Mouse (Mus musculus): Measurements from ENCODE around the gene Gm27029. TPM values are rescaled to one million over a fixed set of nuclear protein-coding genes. Genes with fewer than 3 reads are reported as not detected.
"Not testable (repeated sequence)": the region's sequence is repeated elsewhere in the genome, so short reads cannot be mapped to it uniquely, and the experiment has no call there.

The Gm27029 gene
- polyA plus RNA-seq, 1 experiment from 2014 or later = 8.5 TPM

GRCm38 (mm10) chr11:101468263-101468688, 43.7 kb upstream of the Gm27029 start:
- H3K27me3 ChIP-seq (ENCODE audit: control insufficient read depth, insufficient read depth, low read length) = no peaks in the 10 kb centered on the region
- peak overlapping the region; percentile 61 for H3K9ac ChIP-seq (replicated peaks; ENCODE audit: low read depth, low read length)
- 1% methylated on average over 31 of the region's 31 CpGs for WGBS
- peaks cover 21% of the 10 kb centered on the region for H3K4me1 ChIP-seq (ENCODE audit: control insufficient read depth, insufficient read depth, low read length)
- peak overlapping the region; percentile 96 for H3K4me2 ChIP-seq (replicated peaks; ENCODE audit: low read depth, low read length)
- H3K4me3 ChIP-seq (ENCODE audit: low read depth, low read length) = peak overlapping the region; percentile 71
- H3K9me3 ChIP-seq (ENCODE audit: control insufficient read depth, low read depth, low read length) = no peaks in the 10 kb centered on the region
- ATAC-seq (ENCODE audit: insufficient number of reproducible peaks, insufficient read depth, low FRiP score, low read depth) = 0 out of 2 replicates have a peak, but pooled peaks have one; percentile 3
- H3K27ac ChIP-seq (ENCODE audit: low read length) = peak overlapping the region; percentile 33; the same call in 1 of the 2 replicates
- no peaks in the 10 kb centered on the region for H3K36me3 ChIP-seq (ENCODE audit: control insufficient read depth, insufficient read depth, low read length)

- peaks cover 21% of the 10 kb centered on the region for H3K4me1 ChIP-seq (ENCODE audit: control insufficient read depth, insufficient read depth, low read length)
- H3K27me3 ChIP-seq (ENCODE audit: control insufficient read depth, insufficient read depth, low read length) = no peaks in the 10 kb centered on the region
- peak overlapping the region; percentile 61; the same call in 1 of the 2 replicates for H3K9ac ChIP-seq (replicated peaks; ENCODE audit: low read depth, low read length)
- peak; percentile 82 for ATAC-seq (ENCODE audit: insufficient number of reproducible peaks, insufficient read depth, low FRiP score, low read depth)
- H3K9me3 ChIP-seq (ENCODE audit: control insufficient read depth, low read depth, low read length) = no peaks in the 10 kb centered on the region
- H3K4me2 ChIP-seq (replicated peaks; ENCODE audit: low read depth, low read length) = peak overlapping the region; percentile 96
- H3K4me3 ChIP-seq (ENCODE audit: low read depth, low read length) = peak overlapping the region; percentile 71
- peak overlapping the region; percentile 33; the same call in 1 of the 2 replicates for H3K27ac ChIP-seq (ENCODE audit: low read length)
- under 1% methylated on average over 50 of the region's 54 CpGs for whole genome bisulfite sequencing
- no peaks in the 10 kb centered on the region for H3K36me3 ChIP-seq (ENCODE audit: control insufficient read depth, insufficient read depth, low read length)
Observed at GRCm38 (mm10) chr11:101467477-101468262, 43.1 kb upstream of the Gm27029 start.

- peaks cover 25% of the 10 kb centered on the region for H3K4me1 ChIP-seq (ENCODE audit: control insufficient read depth, insufficient read depth, low read length)
- H3K4me3 ChIP-seq (ENCODE audit: low read depth, low read length) = peak overlapping the region; percentile 86
- not testable (repeated sequence) for H3K27me3 ChIP-seq (ENCODE audit: control insufficient read depth, insufficient read depth, low read length); H3K9ac ChIP-seq (replicated peaks; ENCODE audit: low read depth, low read length); H3K36me3 ChIP-seq (ENCODE audit: control insufficient read depth, insufficient read depth, low read length); ATAC-seq (ENCODE audit: insufficient number of reproducible peaks, insufficient read depth, low FRiP score, low read depth); H3K27ac ChIP-seq (ENCODE audit: low read length); H3K9me3 ChIP-seq (ENCODE audit: control insufficient read depth, low read depth, low read length)
- 55% methylated on average over 5 of the region's 5 CpGs for WGBS
- H3K4me2 ChIP-seq (replicated peaks; ENCODE audit: low read depth, low read length) = peak overlapping the region; percentile 98
Observed at GRCm38 (mm10) chr11:101466552-101466950, 42.0 kb upstream of the Gm27029 start.

GRCm38 (mm10) chr11:101465869-101466551, 41.4 kb upstream of the Gm27029 start, which contains the start of gene Vat1:
Gene Vat1 (minus strand): TSS chr11:101466230.
- no peaks in the 10 kb centered on the region for H3K27me3 ChIP-seq (ENCODE audit: control insufficient read depth, insufficient read depth, low read length)
- ATAC-seq (ENCODE audit: insufficient number of reproducible peaks, insufficient read depth, low FRiP score, low read depth) = peak; percentile 60
- H3K27ac ChIP-seq (ENCODE audit: low read length) = peak within 1 kb of the TSS; percentile 86
- H3K4me3 ChIP-seq (ENCODE audit: low read depth, low read length) = peak within 1 kb of the TSS; percentile 86
- under 1% methylated on average over 60 of the region's 60 CpGs for WGBS
- H3K4me1 ChIP-seq (ENCODE audit: control insufficient read depth, insufficient read depth, low read length) = peaks cover 25% of the 10 kb centered on the region
- H3K9ac ChIP-seq (replicated peaks; ENCODE audit: low read depth, low read length) = peak within 1 kb of the TSS; percentile 64
- H3K36me3 ChIP-seq (ENCODE audit: control insufficient read depth, insufficient read depth, low read length) = peaks cover 5% of the 10 kb centered on the region
- peak within 1 kb of the TSS; percentile 98 for H3K4me2 ChIP-seq (replicated peaks; ENCODE audit: low read depth, low read length)
- no peaks in the 10 kb centered on the region for H3K9me3 ChIP-seq (ENCODE audit: control insufficient read depth, low read depth, low read length)

- peak overlapping the region; percentile 64 for H3K9ac ChIP-seq (replicated peaks; ENCODE audit: low read depth, low read length)
- H3K27me3 ChIP-seq (ENCODE audit: control insufficient read depth, insufficient read depth, low read length) = no peaks in the 10 kb centered on the region
- peaks cover 9% of the 10 kb centered on the region for H3K36me3 ChIP-seq (ENCODE audit: control insufficient read depth, insufficient read depth, low read length)
- peak overlapping the region; percentile 98 for H3K4me2 ChIP-seq (replicated peaks; ENCODE audit: low read depth, low read length)
- WGBS = under 1% methylated on average over 51 of the region's 51 CpGs
- H3K9me3 ChIP-seq (ENCODE audit: control insufficient read depth, low read depth, low read length) = no peaks in the 10 kb centered on the region
- H3K27ac ChIP-seq (ENCODE audit: low read length) = peak overlapping the region; percentile 86
- H3K4me1 ChIP-seq (ENCODE audit: control insufficient read depth, insufficient read depth, low read length) = peaks cover 25% of the 10 kb centered on the region
- ATAC-seq (ENCODE audit: insufficient number of reproducible peaks, insufficient read depth, low FRiP score, low read depth) = peak; percentile 64
- peak overlapping the region; percentile 86 for H3K4me3 ChIP-seq (ENCODE audit: low read depth, low read length)
Observed at GRCm38 (mm10) chr11:101465101-101465868, 40.7 kb upstream of the Gm27029 start.

- peaks cover 32% of the 10 kb centered on the region for H3K4me1 ChIP-seq (ENCODE audit: control insufficient read depth, insufficient read depth, low read length)
- no peaks in the 10 kb centered on the region for H3K9me3 ChIP-seq (ENCODE audit: control insufficient read depth, low read depth, low read length)
- H3K27ac ChIP-seq (ENCODE audit: low read length) = peak within 1 kb of the TSS; percentile 86
- peak; percentile 14; the same call in 1 of the 2 replicates for ATAC-seq (ENCODE audit: insufficient number of reproducible peaks, insufficient read depth, low FRiP score, low read depth)
- H3K9ac ChIP-seq (replicated peaks; ENCODE audit: low read depth, low read length) = peak within 1 kb of the TSS; percentile 64
- H3K4me3 ChIP-seq (ENCODE audit: low read depth, low read length) = peak within 1 kb of the TSS; percentile 86
- peaks cover 15% of the 10 kb centered on the region for H3K36me3 ChIP-seq (ENCODE audit: control insufficient read depth, insufficient read depth, low read length)
- H3K27me3 ChIP-seq (ENCODE audit: control insufficient read depth, insufficient read depth, low read length) = no peaks in the 10 kb centered on the region
- 12% methylated on average over 12 of the region's 12 CpGs for WGBS
- H3K4me2 ChIP-seq (replicated peaks; ENCODE audit: low read depth, low read length) = peak within 1 kb of the TSS; percentile 98
Observed at GRCm38 (mm10) chr11:101464211-101465100, 39.9 kb upstream of the Gm27029 start, which contains the start of gene Rnd2. Gene Rnd2 (plus strand): TSS chr11:101464999.

GRCm38 (mm10) chr11:101462583-101463440, 38.2 kb upstream of the Gm27029 start:
- H3K27ac ChIP-seq (ENCODE audit: low read length) = 0 out of 2 replicates have a peak overlapping the region, but pooled peaks have one; percentile 21
- peaks cover 34% of the 10 kb centered on the region for H3K4me1 ChIP-seq (ENCODE audit: control insufficient read depth, insufficient read depth, low read length)
- no peaks in the 10 kb centered on the region for H3K27me3 ChIP-seq (ENCODE audit: control insufficient read depth, insufficient read depth, low read length)
- 24% methylated on average over 13 of the region's 13 CpGs for WGBS
- no peak overlapping the region for H3K4me3 ChIP-seq (ENCODE audit: low read depth, low read length)
- no peaks in the 10 kb centered on the region for H3K9me3 ChIP-seq (ENCODE audit: control insufficient read depth, low read depth, low read length)
- peaks cover 17% of the 10 kb centered on the region for H3K36me3 ChIP-seq (ENCODE audit: control insufficient read depth, insufficient read depth, low read length)
- 0 out of 2 replicates have a peak overlapping the region, but pooled peaks have one; percentile 98 for H3K4me2 ChIP-seq (replicated peaks; ENCODE audit: low read depth, low read length)
- H3K9ac ChIP-seq (replicated peaks; ENCODE audit: low read depth, low read length) = no peak overlapping the region
- ATAC-seq (ENCODE audit: insufficient number of reproducible peaks, insufficient read depth, low FRiP score, low read depth) = no peak

Data from stomach, embryonic 14.5 days (tissue).